Mouse (Mus musculus) megakaryocyte, embryonic 14.5 days (primary cell): ENCODE data around the gene D1Pas1.

Experiments
- FLI1 ChIP-seq: IDR thresholded peaks from 2 replicates; pipeline ENCODE4 v1.6.1; 2012; ENCODE audit warnings: low read length, inconsistent platforms, mixed read lengths
- GATA1 ChIP-seq: IDR thresholded peaks from 3 replicates; pipeline ENCODE4 v1.6.1; 2012; ENCODE audit warnings: mixed read lengths, low read length, inconsistent platforms, borderline replicate concordance

GRCm38 (mm10) chr1:186991473-186991872 is 24.3 kb downstream of the D1Pas1 start:
- no peak for TF ChIP-seq GATA1
- no peak for TF ChIP-seq FLI1
